Mouse (Mus musculus): ENCODE measurements around the gene Foxc1.

Foxc1 gene

DNA sequence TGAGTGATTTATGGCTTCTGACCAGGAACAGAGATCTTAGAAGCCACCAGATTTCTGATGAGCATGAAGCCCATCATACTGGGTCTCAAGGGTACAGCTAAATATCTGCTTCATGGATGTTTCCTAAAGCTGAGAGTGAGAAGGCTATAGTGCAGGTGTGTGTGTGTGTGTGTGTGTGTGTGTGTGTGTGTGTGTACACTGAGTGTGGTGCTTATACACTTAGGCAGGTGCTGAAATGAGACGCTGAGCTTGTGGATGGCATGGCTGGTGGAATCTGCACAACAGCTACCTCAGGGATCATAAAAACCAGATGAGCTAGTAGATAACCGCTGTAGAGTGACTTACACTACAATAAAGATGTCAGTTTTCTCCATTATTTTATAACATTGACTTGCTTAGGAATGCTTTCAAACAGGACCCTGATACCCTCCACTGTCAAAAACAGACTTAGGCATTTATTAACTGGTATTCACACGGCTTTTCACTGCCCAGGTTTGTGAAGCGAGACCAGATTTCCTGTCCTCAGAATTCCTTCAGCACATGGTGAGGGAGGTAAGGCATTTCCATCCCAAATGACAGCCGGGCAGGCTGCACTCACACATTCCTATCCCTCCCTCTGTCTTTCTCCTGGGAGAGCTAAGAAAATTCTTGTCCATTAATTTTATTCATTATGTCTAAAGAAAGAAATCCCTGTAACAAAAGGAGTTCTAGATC lies 43.0 kb downstream of the Foxc1 start:
- DNase-seq, result no peak

DNA sequence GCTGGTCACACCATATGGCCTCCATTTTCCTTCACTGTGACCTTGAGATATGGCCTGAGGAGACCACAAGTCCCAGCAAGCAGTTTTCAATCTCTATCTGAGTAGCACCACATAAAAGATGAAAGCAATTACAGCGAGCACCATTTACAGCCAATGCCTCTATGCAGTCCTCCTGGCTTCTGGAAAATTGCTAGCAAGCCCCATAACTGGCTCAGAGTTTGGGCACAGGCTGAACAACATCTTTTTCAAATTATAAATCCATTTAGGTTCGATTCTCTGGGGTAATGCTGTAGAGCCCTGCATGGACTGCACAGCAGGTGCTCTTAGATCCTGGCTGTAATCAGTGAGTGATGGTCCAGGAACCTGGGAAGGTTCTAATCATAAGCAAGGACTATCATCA lies 47.1 kb downstream of the Foxc1 start:
- DNase-seq, result no peak

DNA sequence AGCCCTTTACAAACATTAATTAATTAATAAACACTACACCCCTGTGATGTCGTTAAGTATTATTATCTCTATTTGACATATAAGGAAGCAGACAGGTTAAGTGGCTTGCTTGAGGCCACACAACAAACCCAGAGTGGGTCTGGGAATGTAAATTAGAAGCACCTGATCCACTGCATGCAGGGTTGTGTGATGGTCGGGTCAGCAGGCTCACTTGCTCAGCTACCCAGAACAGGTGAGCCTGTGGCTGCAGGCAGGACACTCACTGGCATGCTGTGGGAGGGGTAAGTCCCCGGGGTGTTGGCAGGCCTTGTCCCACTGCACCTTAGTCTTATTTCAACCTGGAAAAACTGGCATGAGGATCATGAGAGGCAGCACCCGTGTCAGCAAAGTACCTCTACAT lies 47.6 kb downstream of the Foxc1 start:
- no peak for DNase-seq

DNA sequence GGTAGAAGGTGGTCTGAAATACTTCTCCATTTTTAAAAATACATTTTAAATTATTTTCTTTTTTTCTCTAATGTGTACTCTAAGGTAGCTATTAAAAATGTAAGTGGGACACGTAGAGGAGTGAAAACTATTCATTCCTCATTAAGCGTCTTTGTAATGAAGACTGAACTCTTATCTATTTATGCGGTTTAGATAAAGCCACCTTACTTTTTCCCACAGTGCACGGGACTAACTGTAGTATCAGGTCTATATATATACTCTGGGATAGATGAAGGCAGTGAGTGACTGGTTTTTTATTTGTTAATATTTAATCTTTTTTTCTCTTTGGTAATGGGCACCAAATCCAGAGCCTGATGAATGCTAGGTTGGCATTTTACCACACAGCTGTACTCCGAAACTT lies 53.8 kb downstream of the Foxc1 start:
- no peak for DNase-seq

All from cerebellum, adult 11 months (tissue).